Mouse (Mus musculus): ENCODE data around the gene Atl1.

GRCm38 (mm10) chr12:69986241-69986762 is 93.9 kb downstream of the Atl1 start:
- TF ChIP-seq CTCF (IDR thresholded peaks at IDR 0.05; ENCODE audit: low read depth), result no peak
- TF ChIP-seq EP300 (IDR thresholded peaks at IDR 0.05; ENCODE audit: low read depth), result no peak

All from liver, embryonic 14.5 days (tissue).